Mouse (Mus musculus) ES-E14 (cell line): ENCODE results near the gene Marveld3. TPM values are rescaled to one million over a fixed set of nuclear protein-coding genes. Genes with fewer than 3 reads are reported as not detected.

Source experiments
- DNase-seq: peaks from one replicate; pipeline ENCODE4 v3.0.0-alpha.2; 2013; ENCODE audit warnings: low read depth, low spot score
- H3K27ac ChIP-seq: 2 replicates; pipeline ENCODE4 v1.5.1; 2012; ENCODE audit warnings: low read depth, mild to moderate bottlenecking, low read length, moderate library complexity, mixed read lengths; ENCODE audit not compliant: poor library complexity, insufficient read depth, severe bottlenecking
- H3K36me3 ChIP-seq: 2 replicates; pipeline ENCODE4 v1.6.1; 2012; ENCODE audit warnings: mild to moderate bottlenecking, low read length, moderate library complexity, mixed read lengths; ENCODE audit not compliant: control insufficient read depth, poor library complexity, insufficient read depth, severe bottlenecking
- H3K4me1 ChIP-seq, 2 experiments: fragments of 150-350 bp in 1 of 2; sonication (generic) in 1 of 2; 2 replicates each; pipeline ENCODE4 v1.6.1; 2012; ENCODE audit warnings: low read length in 2 of 2, mild to moderate bottlenecking in 1 of 2, mixed read lengths in 1 of 2; ENCODE audit not compliant: control insufficient read depth in 2 of 2, insufficient read depth in 2 of 2, poor library complexity in 1 of 2
- H3K4me3 ChIP-seq, 2 experiments: fragments of 150-350 bp in 1 of 2; sonication (generic) in 1 of 2; 2 replicates each; pipeline ENCODE4 v1.5.1; 2012; ENCODE audit warnings: low read length in 2 of 2, low read depth in 1 of 2, mild to moderate bottlenecking in 1 of 2, mixed read lengths in 1 of 2; ENCODE audit not compliant: insufficient read depth in 1 of 2, poor library complexity in 1 of 2, severe bottlenecking in 1 of 2
- H3K9ac ChIP-seq: 2 replicates; pipeline ENCODE4 v1.6.1; 2012; ENCODE audit warnings: low read depth, mild to moderate bottlenecking, low read length, mixed read lengths; ENCODE audit not compliant: poor library complexity, insufficient read depth, severe bottlenecking
- H3K9me3 ChIP-seq: fragments of 150-350 bp; sonication (generic); 2 replicates; pipeline ENCODE4 v1.6.1; 2012; ENCODE audit warnings: low read depth, mild to moderate bottlenecking, low read length; ENCODE audit not compliant: control insufficient read depth, insufficient read depth
- CHD2 ChIP-seq: IDR thresholded peaks from 2 replicates; pipeline ENCODE4 v1.6.1; 2014; ENCODE audit warnings: mild to moderate bottlenecking, low read depth, low read length, inconsistent platforms
- HCFC1 ChIP-seq: IDR thresholded peaks from 2 replicates; pipeline ENCODE4 v1.6.1; 2012; ENCODE audit warnings: low read length, inconsistent platforms, borderline replicate concordance; ENCODE audit not compliant: insufficient read depth
- MAFK ChIP-seq: IDR thresholded peaks from 2 replicates; pipeline ENCODE4 v1.6.1; 2014; ENCODE audit warnings: mild to moderate bottlenecking, low read depth, low read length, inconsistent platforms; ENCODE audit not compliant: insufficient read depth
- ZC3H11A ChIP-seq: IDR thresholded peaks from 2 replicates; pipeline ENCODE4 v1.6.1; 2012; ENCODE audit warnings: low read depth, mild to moderate bottlenecking, inconsistent platforms, low read length, borderline replicate concordance
- ZNF384 ChIP-seq: IDR thresholded peaks from 2 replicates; pipeline ENCODE4 v1.6.1; 2012; ENCODE audit warnings: low read depth, low read length, inconsistent platforms
- in situ Hi-C, 2 experiments: fragments of 600-800 bp; cut with MboI; formaldehyde crosslinking; loops; one replicate each; pipeline ENCODE4 v1.15.1; 2025; ENCODE audit warnings: low sequenced_read_pairs in 2 of 2, inconsistent platforms in 1 of 2; ENCODE audit not compliant: unreplicated experiment in 2 of 2
- total RNA-seq: library from RNA; depleted of rRNA; stranded (reverse); fragments of 300-350 nt; gene quantifications from 2 replicates; pipeline ENCODE4 v1.2.3, GENCODE M21; 2012

Marveld3 gene
- total RNA-seq, 1 experiment, result 2.0 TPM

GRCm38 (mm10) chr8:109989151-109989550 lies 27.1 kb upstream of the Marveld3 start:
- Histone ChIP-seq H3K36me3 (no peaks in the 10 kb centered on the region), H3K27ac (no peak overlapping the region), H3K4me3 (no peak overlapping the region), H3K9ac (no peak overlapping the region), H3K9me3 (no peaks in the 10 kb centered on the region), H3K4me1 (no peaks in the 10 kb centered on the region)
- in situ Hi-C loops, result no loop called here
- TF ChIP-seq MAFK (no peak), ZC3H11A (no peak), HCFC1 (no peak), ZNF384 (no peak), CHD2 (no peak)
- DNase-seq, result no peak

- no peaks in the 10 kb centered on the region for H3K9me3 ChIP-seq
- no peak for TF ChIP-seq ZC3H11A
- TF ChIP-seq ZNF384, result no peak
- no peak for TF ChIP-seq MAFK
- TF ChIP-seq HCFC1, result no peak
- no peak for TF ChIP-seq CHD2
- in situ Hi-C loops, result no loop called here
- DNase-seq, result no peak
- no peak overlapping the region for H3K9ac ChIP-seq
- no peaks in the 10 kb centered on the region for H3K36me3 ChIP-seq
- H3K27ac ChIP-seq, result no peak overlapping the region
- no peaks in the 10 kb centered on the region for H3K4me1 ChIP-seq
- H3K4me3 ChIP-seq, result no peak overlapping the region
Observed at GRCm38 (mm10) chr8:109987776-109988175, 25.8 kb upstream of the Marveld3 start.

- Histone ChIP-seq H3K4me1 (no peaks in the 10 kb centered on the region), H3K9ac (no peak overlapping the region), H3K4me3 (no peak overlapping the region), H3K9me3 (no peaks in the 10 kb centered on the region), H3K36me3 (no peaks in the 10 kb centered on the region), H3K27ac (no peak overlapping the region)
- no peak for DNase-seq
- in situ Hi-C loops, result no loop called here
- TF ChIP-seq HCFC1, result no peak
- no peak for TF ChIP-seq ZNF384
- TF ChIP-seq ZC3H11A, result no peak
Observed at GRCm38 (mm10) chr8:109986384-109986783, 24.4 kb upstream of the Marveld3 start.

DNA sequence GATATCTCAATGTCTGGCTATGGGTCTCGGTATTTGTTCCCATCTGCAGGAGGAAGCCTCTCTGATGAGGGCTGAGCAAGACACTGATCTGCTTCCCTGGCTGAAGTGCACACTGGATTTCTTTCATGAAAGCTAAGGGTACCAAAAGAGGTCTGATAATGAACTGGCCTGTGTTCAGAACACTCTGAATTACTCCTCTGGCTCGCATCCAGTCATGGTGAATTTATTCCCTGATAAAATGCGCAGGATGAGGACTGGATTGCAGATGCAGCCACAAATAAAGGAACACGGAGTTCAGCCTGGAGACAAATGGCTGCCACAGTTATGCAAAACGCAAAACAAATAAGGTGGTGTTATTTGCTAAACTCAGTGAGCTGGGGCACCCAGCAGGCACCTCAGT lies 21.9 kb upstream of the Marveld3 start:
- Histone ChIP-seq H3K4me3 (no peak overlapping the region), H3K9me3 (no peaks in the 10 kb centered on the region), H3K4me1 (no peaks in the 10 kb centered on the region), H3K9ac (no peak overlapping the region), H3K27ac (no peak overlapping the region), H3K36me3 (no peaks in the 10 kb centered on the region)
- in situ Hi-C loops, result no loop called here
- no peak for TF ChIP-seq ZC3H11A
- no peak for TF ChIP-seq CHD2
- TF ChIP-seq ZNF384, result no peak
- TF ChIP-seq MAFK, result no peak
- no peak for TF ChIP-seq HCFC1
- no peak for DNase-seq

GRCm38 (mm10) chr8:109982386-109983105 lies 20.5 kb upstream of the Marveld3 start:
- in situ Hi-C loops, result no loop called here
- no peaks in the 10 kb centered on the region for H3K9me3 ChIP-seq
- H3K4me3 ChIP-seq, result no peak overlapping the region

More at GRCm38 (mm10) chr8:109982386-109983105, 20.5 kb upstream of the Marveld3 start:
- no peak overlapping the region for H3K27ac ChIP-seq
- no peak for TF ChIP-seq MAFK
- TF ChIP-seq CHD2, result no peak
- no peak for TF ChIP-seq ZC3H11A
- no peaks in the 10 kb centered on the region for H3K4me1 ChIP-seq
- no peaks in the 10 kb centered on the region for H3K36me3 ChIP-seq
- H3K9ac ChIP-seq, result no peak overlapping the region
- DNase-seq, result no peak
